Mouse (Mus musculus) thymus, adult 2 months (tissue): ENCODE results near the gene Elovl6. TPM values are rescaled to one million over a fixed set of nuclear protein-coding genes. Genes with fewer than 3 reads are reported as not detected.

Source experiments
- DNase-seq: peaks from one replicate; pipeline ENCODE4 v3.0.0; 2021
- H3K27ac ChIP-seq: fragments of 200-500 bp; 2 replicates; pipeline ENCODE4 v1.5.1; 2012; ENCODE audit warnings: low read length, control low read depth; ENCODE audit not compliant: control insufficient read depth, insufficient read depth
- H3K27me3 ChIP-seq: fragments of 200-500 bp; 2 replicates; pipeline ENCODE4 v1.6.1; 2012; ENCODE audit warnings: mild to moderate bottlenecking, low read length, moderate library complexity, mixed read lengths; ENCODE audit not compliant: control insufficient read depth, insufficient read depth
- H3K36me3 ChIP-seq: fragments of 200-500 bp; 2 replicates; pipeline ENCODE4 v1.6.1; 2012; ENCODE audit warnings: mild to moderate bottlenecking, low read length, moderate library complexity; ENCODE audit not compliant: control insufficient read depth, insufficient read depth
- H3K4me1 ChIP-seq: fragments of 200-500 bp; replicated peaks from 2 replicates; pipeline ENCODE4 v1.6.1; 2012; ENCODE audit warnings: low read length; ENCODE audit not compliant: control insufficient read depth, insufficient read depth
- H3K4me3 ChIP-seq: fragments of 200-500 bp; 2 replicates; pipeline ENCODE4 v1.5.1; 2012; ENCODE audit warnings: mild to moderate bottlenecking, low read length, control low read depth, moderate library complexity; ENCODE audit not compliant: control insufficient read depth, insufficient read depth
- CTCF ChIP-seq: fragments of 200-500 bp; IDR thresholded peaks from 2 replicates; pipeline ENCODE4 v1.5.1; 2012; ENCODE audit warnings: mild to moderate bottlenecking, control low read depth, low read length, moderate library complexity, borderline replicate concordance; ENCODE audit not compliant: control insufficient read depth, poor library complexity, insufficient read depth; ENCODE audit errors: extremely low read depth
- POLR2A ChIP-seq: fragments of 200-500 bp; IDR thresholded peaks from 2 replicates; pipeline ENCODE4 v1.6.1; 2012; ENCODE audit warnings: mild to moderate bottlenecking, low read length, control low read depth, moderate library complexity; ENCODE audit not compliant: control insufficient read depth, poor library complexity, insufficient read depth; ENCODE audit errors: extremely low read depth
- WGBS: fragments of 180-500 bp; shearing (Covaris S2); methylation state at CpG from one replicate; pipeline ENCODE4 v1.1.7; 2018; 5-methylcytosine and 5-hydroxymethylcytosine counted together
- polyA plus RNA-seq: library from polyadenylated mRNA; depleted of rRNA; stranded (reverse); fragments of >200 nt; gene quantifications from 2 replicates; pipeline ENCODE4 v1.2.3, GENCODE M21; 2012

Elovl6 gene
- polyA plus RNA-seq, 1 experiment = 24.8 TPM

- H3K27ac ChIP-seq = no peak overlapping the region
- TF ChIP-seq POLR2A (no peak), CTCF (no peak)
- no peak overlapping the region for H3K4me3 ChIP-seq
- DNase-seq = no peak
- H3K27me3 ChIP-seq = no peaks in the 10 kb centered on the region
- peaks cover 2% of the 10 kb centered on the region for H3K4me1 ChIP-seq
- no peaks in the 10 kb centered on the region for H3K36me3 ChIP-seq
- WGBS = 64% methylated on average over 3 of the region's 3 CpGs
These were observed 113.3 kb downstream of the Elovl6 start for GRCm38 (mm10) chr3:129645409-129645808.

GRCm38 (mm10) chr3:129646781-129647180 is 114.6 kb downstream of the Elovl6 start:
- Histone ChIP-seq H3K4me1 (peaks cover under 1% of the 10 kb centered on the region), H3K27ac (no peak overlapping the region), H3K36me3 (no peaks in the 10 kb centered on the region), H3K4me3 (no peak overlapping the region), H3K27me3 (no peaks in the 10 kb centered on the region)
- TF ChIP-seq CTCF = no peak
- TF ChIP-seq POLR2A = no peak
- 63% methylated on average over 5 of the region's 5 CpGs for WGBS
- no peak for DNase-seq

- H3K27me3 ChIP-seq = no peaks in the 10 kb centered on the region
- WGBS = 95% methylated on average over 10 of the region's 10 CpGs
- no peak overlapping the region for H3K27ac ChIP-seq
- no peaks in the 10 kb centered on the region for H3K36me3 ChIP-seq
- no peaks in the 10 kb centered on the region for H3K4me1 ChIP-seq
- no peak for TF ChIP-seq POLR2A
- TF ChIP-seq CTCF = no peak
- no peak overlapping the region for H3K4me3 ChIP-seq
- no peak for DNase-seq
These were observed 115.2 kb downstream of the Elovl6 start for GRCm38 (mm10) chr3:129647312-129647711.

- Histone ChIP-seq H3K36me3 (no peaks in the 10 kb centered on the region), H3K4me3 (no peak overlapping the region), H3K27me3 (no peaks in the 10 kb centered on the region), H3K4me1 (no peaks in the 10 kb centered on the region), H3K27ac (no peak overlapping the region)
- DNase-seq = no peak
- TF ChIP-seq POLR2A (no peak), CTCF (no peak)
- WGBS = 94% methylated on average over 5 of the region's 5 CpGs
These were observed 116.4 kb downstream of the Elovl6 start for GRCm38 (mm10) chr3:129648598-129648997.

GRCm38 (mm10) chr3:129649586-129650292 is 117.6 kb downstream of the Elovl6 start:
- H3K4me3 ChIP-seq = no peak overlapping the region
- H3K27me3 ChIP-seq = no peaks in the 10 kb centered on the region
- TF ChIP-seq POLR2A = no peak
- no peak for DNase-seq
- 95% methylated on average over 8 of the region's 8 CpGs for WGBS
- H3K27ac ChIP-seq = no peak overlapping the region
- H3K4me1 ChIP-seq = no peaks in the 10 kb centered on the region
- H3K36me3 ChIP-seq = no peaks in the 10 kb centered on the region

GRCm38 (mm10) chr3:129650293-129650612 is 118.1 kb downstream of the Elovl6 start:
- no peaks in the 10 kb centered on the region for H3K27me3 ChIP-seq
- H3K27ac ChIP-seq = no peak overlapping the region
- DNase-seq = no peak
- TF ChIP-seq POLR2A = no peak
- TF ChIP-seq CTCF = no peak
- H3K4me3 ChIP-seq = no peak overlapping the region
- no peaks in the 10 kb centered on the region for H3K36me3 ChIP-seq
- H3K4me1 ChIP-seq = no peaks in the 10 kb centered on the region

GRCm38 (mm10) chr3:129650931-129651330 is 118.8 kb downstream of the Elovl6 start:
- Histone ChIP-seq H3K36me3 (no peaks in the 10 kb centered on the region), H3K4me1 (no peaks in the 10 kb centered on the region), H3K4me3 (no peak overlapping the region), H3K27me3 (no peaks in the 10 kb centered on the region), H3K27ac (no peak overlapping the region)
- WGBS = 89% methylated on average over 1 of the region's 1 CpGs
- DNase-seq = no peak
- no peak for TF ChIP-seq CTCF
- no peak for TF ChIP-seq POLR2A

- Histone ChIP-seq H3K36me3 (no peaks in the 10 kb centered on the region), H3K27ac (no peak overlapping the region), H3K27me3 (no peaks in the 10 kb centered on the region), H3K4me3 (no peak overlapping the region), H3K4me1 (no peaks in the 10 kb centered on the region)
- DNase-seq = no peak
- WGBS = 97% methylated on average over 8 of the region's 8 CpGs
- TF ChIP-seq CTCF = no peak
- TF ChIP-seq POLR2A = no peak
These were observed 119.6 kb downstream of the Elovl6 start for GRCm38 (mm10) chr3:129651765-129652164.
